Mouse (Mus musculus) limb, embryonic 11.5 days (tissue): ENCODE measurements at regions not wholly inside any gene's neighbourhood (a gene's known extent, or its start where the extent isn't known, plus 50 kb on each side); places are given as distances from the start of the nearest gene placed in this dataset.
A peak's percentile ranks its signal among the peaks of the same experiment; 100 is the strongest.

Experiments used
- ATAC-seq: fragments of 200-750 bp; cut with Nextera tagmentation; 2 replicates; pipeline ENCODE4 v1.8.0; 2017; ENCODE audit warnings: low read depth; ENCODE audit not compliant: insufficient number of reproducible peaks, low FRiP score, low TSS enrichment
- DNase-seq: peaks from one replicate; pipeline ENCODE4 v3.0.0-alpha.2; 2015; ENCODE audit warnings: low spot score
- H3K27ac ChIP-seq: fragments of 300-500 bp; sonication (generic); replicated peaks from 2 replicates; pipeline ENCODE4 v1.5.1; 2014; ENCODE audit warnings: low read depth, mild to moderate bottlenecking, low read length
- H3K27me3 ChIP-seq: fragments of 300-500 bp; sonication (generic); 2 replicates; pipeline ENCODE4 v1.6.1; 2014; ENCODE audit warnings: mild to moderate bottlenecking, low read length, mixed read lengths; ENCODE audit not compliant: control insufficient read depth, insufficient read depth
- H3K36me3 ChIP-seq: fragments of 300-500 bp; sonication (generic); 2 replicates; pipeline ENCODE4 v1.6.1; 2014; ENCODE audit warnings: mild to moderate bottlenecking, low read length, moderate library complexity, mixed read lengths; ENCODE audit not compliant: control insufficient read depth, insufficient read depth
- H3K4me1 ChIP-seq: fragments of 300-500 bp; sonication (generic); 2 replicates; pipeline ENCODE4 v1.6.1; 2014; ENCODE audit warnings: low read length, mixed read lengths; ENCODE audit not compliant: control insufficient read depth, insufficient read depth
- H3K4me2 ChIP-seq: fragments of 300-500 bp; sonication (generic); 2 replicates; pipeline ENCODE4 v1.6.1; 2014; ENCODE audit warnings: low read depth, mild to moderate bottlenecking, moderate library complexity; ENCODE audit not compliant: severe bottlenecking
- H3K4me3 ChIP-seq: fragments of 300-500 bp; sonication (generic); 2 replicates; pipeline ENCODE4 v1.5.1; 2014; ENCODE audit warnings: low read depth, low read length
- H3K9ac ChIP-seq: fragments of 300-500 bp; sonication (generic); 2 replicates; pipeline ENCODE4 v1.6.1; 2014; ENCODE audit warnings: mild to moderate bottlenecking, low read length
- H3K9me3 ChIP-seq: fragments of 300-500 bp; sonication (generic); 2 replicates; pipeline ENCODE4 v1.6.1; 2016; ENCODE audit warnings: low read length; ENCODE audit not compliant: control insufficient read depth
- WGBS: fragments of 180-500 bp; shearing (Covaris S2); extraction: QIAGEN DNeasy Blood & Tissue Kit; methylation state at CpG from one replicate; pipeline ENCODE4 v1.1.7; 2014; 5-methylcytosine and 5-hydroxymethylcytosine counted together

DNA sequence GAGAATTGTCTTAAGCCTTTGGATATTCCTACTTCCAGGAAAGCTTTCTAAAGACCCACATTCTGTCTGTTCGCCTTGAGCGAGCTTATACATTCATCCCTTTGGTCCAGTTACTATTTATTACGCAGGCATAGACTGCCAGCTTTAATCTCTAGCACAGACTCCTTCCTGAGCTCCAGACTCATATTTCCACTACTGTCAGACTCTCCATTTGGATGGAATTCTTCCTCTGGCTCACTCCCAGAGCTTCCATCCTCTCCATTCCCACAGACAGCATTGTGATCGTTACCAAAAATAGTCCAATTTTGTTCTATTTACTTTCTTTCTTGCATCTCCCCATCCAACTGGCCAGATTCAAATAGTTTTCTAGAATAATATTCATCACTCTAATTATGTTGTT is 420.3 kb upstream of the Syt1 start:
- Histone ChIP-seq H3K9ac (no peak overlapping the region), H3K4me3 (no peak overlapping the region), H3K36me3 (no peaks in the 10 kb centered on the region), H3K4me1 (no peaks in the 10 kb centered on the region), H3K27ac (no peak overlapping the region), H3K4me2 (no peak overlapping the region), H3K9me3 (no peaks in the 10 kb centered on the region), H3K27me3 (no peaks in the 10 kb centered on the region)
- no peak for DNase-seq
- no peak for ATAC-seq
- 91% methylated on average over 4 of the region's 4 CpGs for WGBS

DNA sequence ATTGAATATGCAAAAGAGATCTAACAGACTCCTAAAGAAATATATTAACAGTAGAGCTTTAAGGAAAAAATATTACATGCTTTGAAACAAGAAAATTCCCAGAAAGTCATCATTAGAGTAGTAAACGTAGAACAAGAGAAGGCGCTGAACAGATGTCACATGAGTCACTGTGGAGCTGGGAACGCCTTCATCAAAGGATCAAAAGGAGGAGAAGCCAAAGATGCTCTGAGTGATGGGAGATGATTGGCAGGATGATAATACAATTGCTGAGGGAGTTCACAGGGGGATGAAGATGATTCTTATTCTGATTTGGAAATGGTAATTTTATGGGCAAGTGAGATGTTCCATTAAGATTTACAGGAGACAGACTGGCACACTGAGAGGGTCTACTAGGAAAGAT is 417.1 kb upstream of the Syt1 start:
- no peaks in the 10 kb centered on the region for H3K4me1 ChIP-seq
- ATAC-seq (no peak), DNase-seq (no peak)
- no peaks in the 10 kb centered on the region for H3K36me3 ChIP-seq
- H3K27ac ChIP-seq: no peak overlapping the region
- H3K4me2 ChIP-seq: no peak overlapping the region
- no peaks in the 10 kb centered on the region for H3K27me3 ChIP-seq
- 84% methylated on average over 3 of the region's 3 CpGs for WGBS
- no peaks in the 10 kb centered on the region for H3K9me3 ChIP-seq
- H3K4me3 ChIP-seq: no peak overlapping the region
- H3K9ac ChIP-seq: no peak overlapping the region

DNA sequence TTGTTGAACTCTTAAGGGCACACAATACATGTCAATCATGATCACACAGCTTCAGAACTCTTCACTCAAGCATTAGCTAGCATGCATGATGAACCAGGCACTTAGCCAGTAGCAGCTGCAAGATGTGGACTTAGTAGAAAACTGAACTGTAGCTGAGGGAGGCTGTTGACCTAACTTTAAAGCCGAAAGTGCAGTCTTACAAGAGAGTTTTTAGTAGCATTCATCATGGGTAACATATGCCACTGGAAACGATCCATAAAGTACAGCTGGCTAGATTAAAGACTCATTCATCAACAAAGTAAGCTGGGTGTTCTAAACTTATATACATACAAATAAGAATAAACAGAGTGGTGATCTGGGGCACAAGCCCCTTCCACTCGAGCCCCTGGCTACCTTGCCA is 396.2 kb upstream of the Syt1 start:
- H3K4me3 ChIP-seq: no peak overlapping the region
- H3K9me3 ChIP-seq: no peaks in the 10 kb centered on the region
- no peaks in the 10 kb centered on the region for H3K4me1 ChIP-seq
- H3K4me2 ChIP-seq: no peak overlapping the region
- WGBS: 80% methylated on average over 3 of the region's 3 CpGs
- no peak overlapping the region for H3K9ac ChIP-seq
- no peak for ATAC-seq
- no peaks in the 10 kb centered on the region for H3K36me3 ChIP-seq
- no peaks in the 10 kb centered on the region for H3K27me3 ChIP-seq
- DNase-seq: no peak
- H3K27ac ChIP-seq: no peak overlapping the region

DNA sequence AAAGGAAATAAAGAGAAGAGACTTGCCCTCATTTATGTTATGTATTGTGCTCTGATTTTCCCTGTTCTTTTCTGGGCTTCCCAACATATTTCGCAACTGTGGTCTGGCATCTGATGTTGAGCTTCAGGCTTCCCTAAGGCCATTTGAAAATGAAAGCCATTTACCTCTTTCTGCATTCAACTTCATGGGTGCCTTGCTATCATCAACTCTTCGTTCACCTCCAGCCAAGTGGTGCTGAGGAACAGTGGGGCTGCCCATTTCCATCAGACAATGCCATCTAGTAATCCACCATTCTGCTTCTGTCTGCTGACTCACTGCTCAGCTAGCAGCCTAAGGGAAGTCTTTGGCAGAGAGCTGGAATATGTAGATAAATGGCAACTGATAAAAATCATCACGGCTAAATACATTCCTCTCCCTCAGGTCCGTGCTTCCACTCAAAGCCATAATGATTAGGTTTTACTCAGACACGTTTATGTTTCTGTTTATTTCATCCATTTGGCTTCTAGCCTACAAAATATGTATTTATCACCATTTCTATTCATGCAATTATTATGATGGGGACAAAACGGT is 394.4 kb upstream of the Syt1 start:
- Histone ChIP-seq H3K27me3 (no peaks in the 10 kb centered on the region), H3K9me3 (no peaks in the 10 kb centered on the region), H3K4me1 (no peaks in the 10 kb centered on the region), H3K4me2 (no peak overlapping the region), H3K9ac (no peak overlapping the region), H3K27ac (no peak overlapping the region), H3K36me3 (no peaks in the 10 kb centered on the region), H3K4me3 (no peak overlapping the region)
- DNase-seq (no peak), ATAC-seq (no peak)
- WGBS: 90% methylated on average over 6 of the region's 6 CpGs

DNA sequence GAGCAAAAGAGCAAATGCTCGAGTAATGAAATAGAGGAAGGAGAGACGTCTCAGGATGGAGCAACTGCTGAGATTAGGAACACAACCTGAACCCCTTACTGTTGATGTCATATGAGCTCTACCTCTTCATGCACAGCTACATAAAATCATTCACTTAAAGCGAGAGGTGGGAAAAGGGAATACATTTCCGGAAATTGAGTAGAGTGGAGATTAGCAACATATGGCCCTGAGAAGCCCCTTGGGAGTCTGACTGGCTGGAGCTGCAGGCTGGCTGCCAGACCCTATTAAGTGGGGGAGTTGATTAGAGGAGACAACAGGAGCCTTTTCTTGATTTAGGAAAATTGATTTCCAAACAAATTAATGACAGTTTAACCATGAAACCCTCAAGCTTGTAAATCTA is 373.0 kb upstream of the Syt1 start:
- no peak overlapping the region for H3K27ac ChIP-seq
- H3K4me3 ChIP-seq: no peak overlapping the region
- DNase-seq (peak; percentile 30), ATAC-seq (peak; percentile 65)
- WGBS: 28% methylated on average over 4 of the region's 4 CpGs
- no peaks in the 10 kb centered on the region for H3K9me3 ChIP-seq
- no peak overlapping the region for H3K9ac ChIP-seq
- H3K4me1 ChIP-seq: no peaks in the 10 kb centered on the region
- no peak overlapping the region for H3K4me2 ChIP-seq
- H3K27me3 ChIP-seq: no peaks in the 10 kb centered on the region
- H3K36me3 ChIP-seq: no peaks in the 10 kb centered on the region

DNA sequence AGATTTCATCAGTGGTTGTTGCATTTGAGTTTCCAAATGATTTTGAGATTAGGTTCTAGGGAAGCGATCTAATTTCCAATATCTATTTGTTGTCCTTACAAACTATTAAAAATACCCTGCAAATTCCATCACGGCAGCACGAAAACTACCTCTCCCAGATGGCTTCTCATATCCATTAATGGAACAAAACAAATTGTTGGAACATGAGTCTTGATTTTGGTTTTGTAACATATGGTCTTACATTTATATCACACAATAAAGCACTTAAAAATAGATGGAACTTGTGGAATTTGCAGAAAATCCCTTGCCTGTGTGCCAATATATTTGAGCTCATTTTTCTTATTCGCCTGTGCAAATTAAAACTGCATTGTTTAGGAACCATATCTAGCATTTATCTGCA is 368.1 kb upstream of the Syt1 start:
- H3K9me3 ChIP-seq: no peaks in the 10 kb centered on the region
- H3K4me1 ChIP-seq: no peaks in the 10 kb centered on the region
- 89% methylated on average over 4 of the region's 4 CpGs for WGBS
- no peak overlapping the region for H3K9ac ChIP-seq
- H3K36me3 ChIP-seq: no peaks in the 10 kb centered on the region
- ATAC-seq (no peak), DNase-seq (no peak)
- H3K4me3 ChIP-seq: no peak overlapping the region
- H3K4me2 ChIP-seq: no peak overlapping the region
- H3K27me3 ChIP-seq: no peaks in the 10 kb centered on the region
- H3K27ac ChIP-seq: no peak overlapping the region

DNA sequence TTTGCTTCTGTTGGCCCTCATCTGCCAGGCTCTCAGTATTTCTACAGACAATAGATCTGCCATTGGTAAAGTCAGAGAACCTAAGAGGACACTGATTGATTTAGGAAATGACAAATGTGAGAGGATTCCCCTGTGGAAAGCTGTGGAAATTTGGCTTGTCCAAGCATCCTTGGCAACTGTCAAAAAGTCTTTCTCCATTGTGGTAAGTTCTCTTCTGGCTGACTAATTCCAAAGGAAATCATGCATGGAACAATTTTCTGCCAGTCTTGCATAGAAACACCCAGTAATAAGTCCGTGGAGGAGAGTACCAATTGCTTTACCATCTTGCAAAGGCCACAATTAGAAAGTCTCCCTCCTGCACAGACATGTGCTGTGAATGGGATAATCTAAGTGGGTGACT is 349.4 kb upstream of the Syt1 start:
- no peak for ATAC-seq
- whole genome bisulfite sequencing: 75% methylated on average over 1 of the region's 1 CpGs

DNA sequence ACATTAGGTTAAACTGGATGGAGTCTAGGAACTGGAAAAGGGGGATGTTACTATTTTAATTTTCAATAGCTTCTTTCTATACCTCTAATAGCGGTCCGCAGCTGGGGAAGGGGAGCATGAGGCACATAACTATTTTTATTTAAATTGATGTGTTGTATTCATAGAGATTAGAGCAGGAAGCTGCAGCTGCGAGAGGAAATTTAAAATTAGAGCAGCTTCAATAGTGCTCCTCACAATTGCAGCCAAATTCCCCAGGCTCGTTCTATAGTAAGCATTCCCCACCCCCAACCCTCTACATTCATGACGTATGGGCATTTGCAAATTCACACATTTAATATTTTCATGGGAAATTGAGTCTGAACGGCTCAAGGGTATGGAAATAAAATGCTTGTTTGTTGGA is 348.0 kb upstream of the Syt1 start:
- H3K4me2 ChIP-seq: no peak overlapping the region
- H3K4me1 ChIP-seq: no peaks in the 10 kb centered on the region
- no peak overlapping the region for H3K4me3 ChIP-seq
- no peak for ATAC-seq
- H3K27ac ChIP-seq: no peak overlapping the region
- 89% methylated on average over 6 of the region's 6 CpGs for WGBS
- H3K27me3 ChIP-seq: no peaks in the 10 kb centered on the region
- no peak for DNase-seq
- no peaks in the 10 kb centered on the region for H3K36me3 ChIP-seq
- no peaks in the 10 kb centered on the region for H3K9me3 ChIP-seq
- no peak overlapping the region for H3K9ac ChIP-seq

More for the DNA sequence above, 349.4 kb upstream of the Syt1 start:
- Histone ChIP-seq H3K4me3 (no peak overlapping the region), H3K36me3 (no peaks in the 10 kb centered on the region), H3K4me1 (no peaks in the 10 kb centered on the region), H3K4me2 (no peak overlapping the region), H3K9me3 (no peaks in the 10 kb centered on the region), H3K9ac (no peak overlapping the region), H3K27ac (no peak overlapping the region), H3K27me3 (no peaks in the 10 kb centered on the region)
- no peak for DNase-seq

DNA sequence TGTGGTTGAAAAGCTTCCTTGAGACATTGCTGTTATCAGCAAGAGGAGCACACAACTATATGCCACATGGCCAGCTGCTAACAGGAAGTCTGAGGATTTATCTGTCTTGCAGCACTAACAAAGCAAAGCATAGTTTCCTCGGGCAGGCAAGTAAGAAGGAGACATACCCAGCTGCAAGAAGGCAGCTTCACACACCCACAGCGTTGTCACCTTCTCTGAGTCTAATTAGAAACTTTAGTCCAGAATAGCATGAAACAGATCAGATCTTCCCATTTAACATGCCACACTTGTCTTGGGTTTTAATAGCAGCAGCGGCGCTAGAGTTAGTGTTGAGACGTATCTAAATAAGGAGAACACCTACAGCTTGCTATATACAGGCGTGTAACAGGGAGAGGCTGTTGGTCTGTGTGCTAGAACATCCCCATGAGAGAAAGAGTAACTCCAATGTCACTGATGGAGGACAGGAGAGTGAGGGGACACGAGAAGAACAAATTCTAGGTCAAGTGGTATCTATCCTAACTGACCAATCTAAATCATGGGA is 322.1 kb upstream of the Syt1 start:
- ATAC-seq: no peak
- WGBS: 84% methylated on average over 7 of the region's 7 CpGs
- no peaks in the 10 kb centered on the region for H3K9me3 ChIP-seq

More for the DNA sequence above, 322.1 kb upstream of the Syt1 start:
- H3K9ac ChIP-seq: no peak overlapping the region
- no peak for DNase-seq
- H3K4me1 ChIP-seq: no peaks in the 10 kb centered on the region
- H3K27ac ChIP-seq: no peak overlapping the region
- no peaks in the 10 kb centered on the region for H3K36me3 ChIP-seq
- no peaks in the 10 kb centered on the region for H3K27me3 ChIP-seq
- H3K4me3 ChIP-seq: no peak overlapping the region
- no peak overlapping the region for H3K4me2 ChIP-seq
